Mouse (Mus musculus) mouse embryonic stem cell (cell line): ENCODE data around the gene Zbtb8os.

Source experiments
- in situ Hi-C, 2 experiments: fragments of 300-500 bp; cut with MboI; formaldehyde crosslinking; loops; 1 replicate in 1 of 2; 3 replicates in 1 of 2; pipeline ENCODE4 v1.14.3; 2019 to 2020; ENCODE audit warnings: low sequenced_read_pairs in 2 of 2, low pct_unique_long_range_greater_than_20kb in 1 of 2, mixed read lengths in 1 of 2; ENCODE audit not compliant: unreplicated experiment in 1 of 2

Zbtb8os gene

GRCm38 (mm10) chr4:129371391-129371790, 35.9 kb downstream of the Zbtb8os start:
- in situ Hi-C loops, result no loop called here

DNA sequence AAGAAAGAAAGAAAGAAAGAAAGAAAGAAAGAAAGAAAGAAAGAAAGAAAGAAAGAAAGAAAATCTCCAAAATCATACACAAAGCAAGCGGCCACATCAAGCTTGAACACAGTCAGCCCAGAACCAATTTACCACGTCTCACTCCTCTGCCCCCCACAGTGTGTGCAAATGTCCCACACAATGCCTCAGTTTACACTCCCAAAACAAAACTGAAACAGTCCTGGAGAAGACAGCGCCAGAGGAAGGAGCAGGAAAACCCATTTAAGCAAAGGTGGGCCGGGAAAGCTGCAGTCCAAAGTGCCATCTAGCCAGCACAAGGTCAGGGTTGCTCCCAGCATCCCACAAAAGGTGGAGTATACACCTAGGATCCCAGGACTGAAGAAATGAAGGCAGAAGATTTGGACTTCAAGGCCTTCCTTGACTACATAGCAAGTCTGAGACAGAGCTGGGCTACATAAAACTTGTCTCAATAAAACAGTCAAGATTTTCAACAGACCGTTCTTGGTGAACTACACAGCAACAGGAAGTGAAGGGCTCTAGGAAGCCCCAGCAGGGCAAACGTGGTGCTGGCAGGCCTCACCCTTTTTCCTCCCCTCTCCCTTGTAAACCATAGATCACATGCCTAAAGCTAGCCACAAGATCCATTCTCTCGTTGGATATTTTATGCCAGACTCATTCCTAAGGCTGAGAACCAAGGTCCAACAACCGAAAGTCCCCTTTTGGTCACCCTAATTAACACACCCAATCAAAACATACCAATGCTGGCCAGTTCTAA, 37.9 kb downstream of the Zbtb8os start:
- in situ Hi-C loops, result no loop called here

GRCm38 (mm10) chr4:129374219-129374755, 38.8 kb downstream of the Zbtb8os start:
- in situ Hi-C loops, result no loop called here

- in situ Hi-C loops, result no loop called here
Measured at GRCm38 (mm10) chr4:129375000-129375399, 39.5 kb downstream of the Zbtb8os start.

GRCm38 (mm10) chr4:129375821-129376220, 40.3 kb downstream of the Zbtb8os start:
- in situ Hi-C loops, result no loop called here

DNA sequence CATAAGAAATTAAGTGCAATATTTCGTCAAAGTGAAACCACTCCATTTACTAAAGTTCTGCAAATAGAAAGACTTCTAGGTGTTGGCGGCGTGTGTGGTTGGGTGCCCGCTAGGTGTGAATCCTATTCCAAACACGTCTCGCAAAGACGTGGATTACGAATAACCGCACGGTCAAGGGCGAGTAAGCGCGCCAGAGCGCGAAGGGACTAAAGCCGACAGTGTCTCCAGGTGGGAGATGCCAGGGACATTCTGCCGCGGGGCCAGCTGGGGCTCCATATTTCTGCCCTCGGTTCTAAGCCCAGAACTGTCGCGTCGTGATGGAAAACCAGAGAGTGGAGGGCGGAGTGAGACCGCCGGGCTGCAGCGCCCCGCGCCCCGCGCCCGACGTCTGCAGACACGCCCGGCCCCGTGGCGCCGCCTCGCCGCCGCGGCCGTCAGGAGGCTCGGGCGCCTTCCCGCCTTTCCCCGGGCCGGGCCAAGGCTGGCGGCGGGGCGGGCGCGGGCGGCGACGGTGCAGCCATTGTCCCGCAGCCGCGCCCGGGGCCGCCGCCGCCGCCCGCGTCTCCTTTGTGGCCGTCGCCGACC, 41.6 kb downstream of the Zbtb8os start:
- in situ Hi-C loops, result no loop called here

GRCm38 (mm10) chr4:129377601-129378390, 42.3 kb downstream of the Zbtb8os start, which contains the start of gene Zbtb8a:
TSS of gene Zbtb8a (minus strand) at chr4:129378116.
- in situ Hi-C loops, result no loop called here

DNA sequence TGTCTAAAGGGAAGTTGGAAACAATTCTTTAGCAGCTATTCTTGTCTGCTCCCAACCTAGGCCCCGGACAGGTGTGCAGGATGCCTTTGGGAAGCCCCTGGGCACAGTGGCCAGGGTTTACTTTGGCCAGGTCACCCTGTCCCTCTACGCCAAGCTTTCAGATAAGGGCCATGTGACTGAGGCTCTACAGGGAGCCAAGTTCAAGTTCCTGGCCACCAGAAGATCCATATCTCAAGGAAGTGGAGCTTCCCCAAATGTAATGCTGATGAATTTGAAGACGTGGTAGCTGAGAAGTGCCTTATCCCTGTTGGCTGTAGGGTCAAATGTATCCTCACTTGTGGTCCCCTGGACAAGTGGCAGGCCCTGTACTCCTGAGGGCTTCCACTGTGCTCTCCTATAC, 44.3 kb downstream of the Zbtb8os start:
- in situ Hi-C loops, result no loop called here

- in situ Hi-C loops, result no loop called here
Measured at GRCm38 (mm10) chr4:129381148-129381547, 45.7 kb downstream of the Zbtb8os start.

DNA sequence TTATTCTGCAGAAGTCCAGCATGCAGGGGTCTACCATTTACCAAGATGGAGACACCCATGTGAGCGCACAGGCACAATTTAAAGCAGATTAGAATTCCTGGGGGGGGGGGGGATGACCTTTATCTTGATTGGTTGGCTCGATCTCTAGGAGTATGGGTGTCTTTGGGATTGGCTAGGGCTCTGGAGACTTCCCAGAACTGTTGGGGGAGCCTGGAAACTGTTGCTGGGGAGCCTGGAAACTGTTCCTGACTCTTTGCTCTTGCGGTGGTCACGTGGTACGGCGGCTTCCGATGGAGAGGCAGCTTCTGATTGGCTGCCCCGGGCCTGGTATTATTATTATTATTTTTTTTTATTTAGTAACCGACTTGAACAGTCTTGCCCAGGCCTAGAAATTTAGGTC, 46.5 kb downstream of the Zbtb8os start:
- in situ Hi-C loops, result no loop called here

DNA sequence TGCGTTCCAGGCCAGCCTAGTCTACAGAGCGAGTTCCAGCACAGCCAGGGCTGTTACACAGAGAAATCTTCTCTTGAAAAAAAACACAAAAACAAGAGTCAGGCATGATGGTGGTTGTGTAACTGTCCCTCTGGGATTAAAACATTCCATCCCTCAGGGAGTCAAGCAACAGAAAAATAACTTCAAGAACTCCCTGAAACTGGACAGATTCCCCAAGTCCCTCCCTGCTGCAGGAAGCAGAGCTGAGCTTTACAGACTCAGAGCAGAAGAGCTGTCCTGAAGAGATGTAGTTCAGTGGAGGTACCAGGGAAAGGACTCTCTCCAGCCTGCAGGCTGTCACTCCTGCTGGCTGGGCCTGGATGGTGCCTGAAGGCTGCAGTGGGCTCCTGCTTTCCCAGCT, 47.0 kb downstream of the Zbtb8os start:
- in situ Hi-C loops, result no loop called here

DNA sequence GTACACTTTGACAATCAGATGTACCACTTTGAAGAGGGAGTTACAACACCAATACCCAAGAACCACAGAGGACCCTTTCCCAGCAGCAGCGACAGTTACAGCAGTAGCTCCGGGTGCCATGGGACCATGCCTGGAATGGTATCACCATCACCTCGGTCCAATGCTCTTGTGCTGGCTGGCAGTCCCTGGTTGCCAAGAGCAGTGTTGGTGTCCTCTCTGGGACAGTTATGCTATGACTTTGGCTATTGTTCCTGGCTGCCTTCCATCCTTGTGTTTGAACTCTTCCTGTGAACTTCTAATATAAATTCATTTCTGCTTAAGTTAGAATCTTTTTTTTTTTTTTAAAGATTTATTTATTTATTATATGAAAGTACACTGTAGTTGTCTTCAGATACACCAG, 48.1 kb downstream of the Zbtb8os start:
- in situ Hi-C loops, result no loop called here

- in situ Hi-C loops, result no loop called here
Measured at GRCm38 (mm10) chr4:129384440-129384839, 48.9 kb downstream of the Zbtb8os start.

GRCm38 (mm10) chr4:129385685-129386084, 50.2 kb downstream of the Zbtb8os start:
- in situ Hi-C loops, result no loop called here

GRCm38 (mm10) chr4:129386269-129386946, 50.9 kb downstream of the Zbtb8os start:
- in situ Hi-C loops, result no loop called here

DNA sequence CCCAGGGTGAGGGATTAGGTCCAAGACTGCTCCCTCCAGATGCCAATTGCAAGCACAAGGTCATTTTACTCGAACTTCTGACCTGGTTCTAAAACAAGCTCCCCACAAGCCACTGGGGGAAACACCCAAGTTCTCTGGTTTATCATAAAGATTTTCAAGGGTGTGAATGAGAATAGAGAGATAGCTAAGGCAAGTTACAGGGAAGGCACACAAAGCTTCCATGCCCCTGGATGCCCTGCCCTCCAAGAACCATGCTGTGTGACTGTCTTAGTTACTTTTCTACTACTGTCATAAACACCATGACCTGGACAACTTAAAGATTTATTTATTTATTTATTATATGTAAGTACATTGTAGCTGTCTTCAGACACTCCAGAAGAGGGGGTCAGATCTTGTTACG, 51.5 kb downstream of the Zbtb8os start:
- in situ Hi-C loops, result no loop called here

DNA sequence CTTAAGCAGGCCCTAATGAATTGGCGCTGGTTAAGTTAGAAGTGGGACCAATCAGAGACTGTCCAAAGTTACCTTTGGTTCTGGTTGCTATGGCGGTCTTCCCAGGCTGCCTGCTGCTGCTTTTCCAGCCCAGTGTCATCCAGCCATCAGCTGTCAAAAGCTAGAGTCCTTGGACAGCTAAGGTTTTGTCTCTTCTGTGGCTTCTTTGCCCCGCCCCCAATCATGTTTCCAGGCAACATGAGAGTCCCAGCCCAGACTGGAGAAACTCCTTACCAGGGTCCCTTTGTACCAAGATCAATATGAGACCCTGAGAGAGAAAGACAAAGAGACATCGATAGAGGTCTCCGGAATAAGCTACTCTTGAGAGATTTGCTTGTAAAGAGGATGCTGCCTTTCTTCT, 52.9 kb downstream of the Zbtb8os start:
- in situ Hi-C loops, result no loop called here

- in situ Hi-C loops, result no loop called here
Measured at GRCm38 (mm10) chr4:129390216-129390743, 54.8 kb downstream of the Zbtb8os start.
